Mouse (Mus musculus): ENCODE measurements at regions not wholly inside any gene's neighbourhood (a gene's known extent, or its start where the extent isn't known, plus 50 kb on each side); places are given as distances from the start of the nearest gene placed in this dataset.

DNA sequence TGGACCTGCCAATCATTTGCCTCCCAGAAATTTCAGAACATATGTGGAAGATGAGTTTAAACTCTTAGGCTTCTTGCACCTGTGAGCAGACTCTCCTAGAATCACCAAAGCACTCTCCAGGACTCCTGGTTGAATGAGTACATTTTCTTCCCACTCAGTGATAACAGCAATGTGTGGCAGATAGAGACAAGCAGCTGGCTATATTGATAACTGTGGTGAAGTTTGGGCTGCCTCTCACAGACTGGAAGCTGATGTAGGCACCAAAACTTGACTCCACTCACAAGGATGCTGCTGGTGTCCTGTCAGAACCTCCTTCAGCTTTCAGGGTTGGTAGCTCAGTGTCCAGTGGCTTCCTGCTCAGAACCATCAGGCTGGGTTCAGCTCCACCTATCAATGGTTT is 207.7 kb upstream of the Stt3b start:
- TF ChIP-seq CTCF (IDR thresholded peaks at IDR 0.05; ENCODE audit: borderline replicate concordance, extremely low read depth, insufficient read depth, insufficient read length) (no peak), POLR2A (IDR thresholded peaks at IDR 0.05; ENCODE audit: borderline replicate concordance, extremely low read depth, insufficient read depth, insufficient read length, poor library complexity, severe bottlenecking) (no peak)
